Mouse (Mus musculus): ENCODE results near the gene Ccr8. TPM values are rescaled to one million over a fixed set of nuclear protein-coding genes. Genes with fewer than 3 reads are reported as not detected.

Ccr8 gene
- polyA plus RNA-seq, 1 experiment = 0.82 TPM

GRCm38 (mm10) chr9:120084406-120084805 lies 7.5 kb upstream of the Ccr8 start:
- WGBS = 83% methylated on average over 9 of the region's 9 CpGs
- TF ChIP-seq POLR2A (IDR thresholded peaks at IDR 0.05; ENCODE audit: low read depth, low read length) (no peak), CTCF (IDR thresholded peaks at IDR 0.05; ENCODE audit: extremely low read depth, insufficient read depth, insufficient read length, insufficient replicate concordance) (no peak)
- H3K27ac ChIP-seq (ENCODE audit: insufficient read depth, low read length) = no peak overlapping the region

GRCm38 (mm10) chr9:120089125-120089524 lies 2.8 kb upstream of the Ccr8 start:
- 92% methylated on average over 7 of the region's 7 CpGs for whole genome bisulfite sequencing
- no peak for DNase-seq (ENCODE audit: low read depth in 1 of 2, low spot score in 2 of 2)
- Histone ChIP-seq H3K4me1 (ENCODE audit: control insufficient read depth, insufficient read depth, insufficient read length) (no peaks in the 10 kb centered on the region), H3K27me3 (ENCODE audit: control insufficient read depth, insufficient read depth, low read length) (no peaks in the 10 kb centered on the region), H3K4me3 (ENCODE audit: extremely low read depth, insufficient read depth, insufficient read length) (no peak overlapping the region), H3K27ac (ENCODE audit: insufficient read depth, low read length) (no peak overlapping the region), H3K36me3 (ENCODE audit: control insufficient read depth, insufficient read depth, low read length) (no peaks in the 10 kb centered on the region)
- no peak for TF ChIP-seq POLR2A (IDR thresholded peaks at IDR 0.05; ENCODE audit: low read depth, low read length)
- no peak for TF ChIP-seq CTCF (IDR thresholded peaks at IDR 0.05; ENCODE audit: extremely low read depth, insufficient read depth, insufficient read length, insufficient replicate concordance)

More at GRCm38 (mm10) chr9:120084406-120084805, 7.5 kb upstream of the Ccr8 start:
- Histone ChIP-seq H3K27me3 (ENCODE audit: control insufficient read depth, insufficient read depth, low read length) (no peaks in the 10 kb centered on the region), H3K36me3 (ENCODE audit: control insufficient read depth, insufficient read depth, low read length) (no peaks in the 10 kb centered on the region), H3K4me3 (ENCODE audit: extremely low read depth, insufficient read depth, insufficient read length) (no peak overlapping the region), H3K4me1 (ENCODE audit: control insufficient read depth, insufficient read depth, insufficient read length) (peaks cover 7% of the 10 kb centered on the region)
- no peak for DNase-seq (ENCODE audit: low read depth in 1 of 2, low spot score in 2 of 2)

GRCm38 (mm10) chr9:120091086-120091485 lies 828 bp upstream of the Ccr8 start:
- DNase-seq (ENCODE audit: low read depth in 1 of 2, low spot score in 2 of 2) = no peak
- TF ChIP-seq CTCF (IDR thresholded peaks at IDR 0.05; ENCODE audit: extremely low read depth, insufficient read depth, insufficient read length, insufficient replicate concordance) = no peak
- no peak for TF ChIP-seq POLR2A (IDR thresholded peaks at IDR 0.05; ENCODE audit: low read depth, low read length)
- Histone ChIP-seq H3K36me3 (ENCODE audit: control insufficient read depth, insufficient read depth, low read length) (no peaks in the 10 kb centered on the region), H3K27ac (ENCODE audit: insufficient read depth, low read length) (no peak overlapping the region), H3K4me1 (ENCODE audit: control insufficient read depth, insufficient read depth, insufficient read length) (no peaks in the 10 kb centered on the region), H3K4me3 (ENCODE audit: extremely low read depth, insufficient read depth, insufficient read length) (no peak overlapping the region), H3K27me3 (ENCODE audit: control insufficient read depth, insufficient read depth, low read length) (no peaks in the 10 kb centered on the region)
- WGBS = 74% methylated on average over 10 of the region's 10 CpGs

- no peaks in the 10 kb centered on the region for H3K27me3 ChIP-seq (ENCODE audit: control insufficient read depth, insufficient read depth, low read length)
- H3K4me1 ChIP-seq (ENCODE audit: control insufficient read depth, insufficient read depth, insufficient read length) = no peaks in the 10 kb centered on the region
- no peak overlapping the region for H3K4me3 ChIP-seq (ENCODE audit: extremely low read depth, insufficient read depth, insufficient read length)
- 88% methylated on average over 13 of the region's 13 CpGs for WGBS
- no peaks in the 10 kb centered on the region for H3K36me3 ChIP-seq (ENCODE audit: control insufficient read depth, insufficient read depth, low read length)
- TF ChIP-seq POLR2A (IDR thresholded peaks at IDR 0.05; ENCODE audit: low read depth, low read length) = no peak
- no peak for TF ChIP-seq CTCF (IDR thresholded peaks at IDR 0.05; ENCODE audit: extremely low read depth, insufficient read depth, insufficient read length, insufficient replicate concordance)
- no peak for DNase-seq (ENCODE audit: low read depth in 1 of 2, low spot score in 2 of 2)
- no peak overlapping the region for H3K27ac ChIP-seq (ENCODE audit: insufficient read depth, low read length)
These were observed 1.8 kb downstream of the Ccr8 start for GRCm38 (mm10) chr9:120093701-120094100.

GRCm38 (mm10) chr9:120095886-120096285 lies 4.0 kb downstream of the Ccr8 start:
- TF ChIP-seq CTCF (IDR thresholded peaks at IDR 0.05; ENCODE audit: extremely low read depth, insufficient read depth, insufficient read length, insufficient replicate concordance) (no peak), POLR2A (IDR thresholded peaks at IDR 0.05; ENCODE audit: low read depth, low read length) (no peak)
- no peak for DNase-seq (ENCODE audit: low read depth in 1 of 2, low spot score in 2 of 2)
- H3K27ac ChIP-seq (ENCODE audit: insufficient read depth, low read length) = no peak overlapping the region

GRCm38 (mm10) chr9:120098682-120099081 lies 6.8 kb downstream of the Ccr8 start:
- no peak overlapping the region for H3K27ac ChIP-seq (ENCODE audit: insufficient read depth, low read length)
- H3K36me3 ChIP-seq (ENCODE audit: control insufficient read depth, insufficient read depth, low read length) = no peaks in the 10 kb centered on the region
- no peaks in the 10 kb centered on the region for H3K27me3 ChIP-seq (ENCODE audit: control insufficient read depth, insufficient read depth, low read length)
- TF ChIP-seq POLR2A (IDR thresholded peaks at IDR 0.05; ENCODE audit: low read depth, low read length) = no peak
- peak; percentile 58; the same call in 1 of the 2 replicates for TF ChIP-seq CTCF (IDR thresholded peaks at IDR 0.05; ENCODE audit: extremely low read depth, insufficient read depth, insufficient read length, insufficient replicate concordance)
- WGBS = 26% methylated on average over 7 of the region's 7 CpGs
- DNase-seq (ENCODE audit: low read depth in 1 of 2, low spot score in 2 of 2) = peak in 1 of 2 experiments; percentile 49
- no peak overlapping the region for H3K4me3 ChIP-seq (ENCODE audit: extremely low read depth, insufficient read depth, insufficient read length)
- H3K4me1 ChIP-seq (ENCODE audit: control insufficient read depth, insufficient read depth, insufficient read length) = peaks cover 2% of the 10 kb centered on the region; the same call in 1 of the 2 replicates

More at GRCm38 (mm10) chr9:120095886-120096285, 4.0 kb downstream of the Ccr8 start:
- Histone ChIP-seq H3K36me3 (ENCODE audit: control insufficient read depth, insufficient read depth, low read length) (no peaks in the 10 kb centered on the region), H3K27me3 (ENCODE audit: control insufficient read depth, insufficient read depth, low read length) (no peaks in the 10 kb centered on the region), H3K4me3 (ENCODE audit: extremely low read depth, insufficient read depth, insufficient read length) (no peak overlapping the region), H3K4me1 (ENCODE audit: control insufficient read depth, insufficient read depth, insufficient read length) (peaks cover 2% of the 10 kb centered on the region; the same call in 1 of the 2 replicates)
- 14% methylated on average over 7 of the region's 7 CpGs for WGBS

- TF ChIP-seq CTCF (IDR thresholded peaks at IDR 0.05; ENCODE audit: extremely low read depth, insufficient read depth, insufficient read length, insufficient replicate concordance) (no peak), POLR2A (IDR thresholded peaks at IDR 0.05; ENCODE audit: low read depth, low read length) (no peak)
- no peak overlapping the region for H3K27ac ChIP-seq (ENCODE audit: insufficient read depth, low read length)
- peaks cover 2% of the 10 kb centered on the region; the same call in 1 of the 2 replicates for H3K4me1 ChIP-seq (ENCODE audit: control insufficient read depth, insufficient read depth, insufficient read length)
- H3K4me3 ChIP-seq (ENCODE audit: extremely low read depth, insufficient read depth, insufficient read length) = no peak overlapping the region
- DNase-seq (ENCODE audit: low read depth in 1 of 2, low spot score in 2 of 2) = no peak
- 87% methylated on average over 8 of the region's 8 CpGs for WGBS
- no peaks in the 10 kb centered on the region for H3K27me3 ChIP-seq (ENCODE audit: control insufficient read depth, insufficient read depth, low read length)
- H3K36me3 ChIP-seq (ENCODE audit: control insufficient read depth, insufficient read depth, low read length) = no peaks in the 10 kb centered on the region
These were observed 7.4 kb downstream of the Ccr8 start for GRCm38 (mm10) chr9:120099304-120099703.
